In genomic region chr19:60818677-60819076, GRCm38 (mm10) we compare ENCODE assay signal across 21 mouse cellular contexts. TPM values are rescaled to one million over a fixed set of nuclear protein-coding genes. Genes with fewer than 3 reads are reported as not detected.
DNase-seq lines count a peak whose midpoint lies in the region; ATAC-seq and TF ChIP-seq lines count a peak whose summit lies in the region.
"Had no signal": no experiment of that assay in that cellular context is flagged by ENCODE, and none has a peak within 500 bp of the region (broad histone marks: within the 10 kb centered on the region; RNA-seq: fewer than 3 reads in every experiment).

No protein-coding gene starts in this region.

- no peak for TF ChIP-seq CTCF in liver, adult 2 months (IDR thresholded peaks at IDR 0.05; ENCODE audit: low read depth, low read length)
- TF ChIP-seq CTCF in G1E (IDR thresholded peaks at IDR 0.05; ENCODE audit: low read depth, low read length), result no peak
- TF ChIP-seq CTCF in cortical plate, adult 2 months (IDR thresholded peaks at IDR 0.05; ENCODE audit: extremely low read depth, insufficient read depth, low read length), result no peak

- no peaks in the 10 kb centered on the region for H3K9me3 ChIP-seq in G1E (replicated peaks)
- H3K9me3 ChIP-seq in heart, embryonic 11.5 days (replicated peaks; ENCODE audit: control insufficient read depth, low read length), result no peaks in the 10 kb centered on the region
- H3K9me3 ChIP-seq: embryonic facial prominence, embryonic 12.5 days; heart, embryonic 12.5 days; hindbrain, embryonic 15.5 days; intestine, embryonic 15.5 days; limb, embryonic 15.5 days; midbrain, embryonic 13.5 days had no signal

- peak; percentile 33 for DNase-seq in liver, adult 2 months (ENCODE audit: extremely low read depth, low read depth, low spot score)
- DNase-seq in liver (no peak), G1E (ENCODE audit: low spot score) (no peak)
- no peak for DNase-seq in left cerebral cortex, postnatal 4 days
- no peak for DNase-seq in urinary bladder, postnatal 10 days (ENCODE audit: low spot score)
- DNase-seq: cerebellum, adult 9-10 months; gastrocnemius, postnatal 36 days; heart, postnatal 14 days had no signal

- H3K79me2 ChIP-seq in liver, adult 2 months (ENCODE audit: control insufficient read depth, insufficient read depth, low read length), result no peaks in the 10 kb centered on the region; the same call in 1 of the 2 replicates

- no peak overlapping the region for H3K4me3 ChIP-seq in liver, adult 2 months (ENCODE audit: insufficient read depth, low read depth, low read length)
- no peak overlapping the region for H3K4me3 ChIP-seq in G1E (ENCODE audit: low read depth, low read length)
- no peak overlapping the region for H3K4me3 ChIP-seq in cortical plate, adult 2 months (ENCODE audit: insufficient read depth, low read length)
- no peak overlapping the region for H3K4me3 ChIP-seq in heart, embryonic 11.5 days (ENCODE audit: low read depth, low read length)
- H3K4me3 ChIP-seq: embryonic facial prominence, embryonic 12.5 days; erythroblast, embryonic 14.5 days; heart, embryonic 12.5 days; hindbrain, embryonic 15.5 days; intestine, embryonic 15.5 days; limb, embryonic 15.5 days; midbrain, embryonic 13.5 days; myocyte had no signal

- H3K27ac ChIP-seq in liver, adult 2 months (replicated peaks; ENCODE audit: insufficient read depth, low read depth, low read length), result no peak overlapping the region
- peak overlapping the region; percentile 46; the same call in 1 of the 2 replicates for H3K27ac ChIP-seq in cortical plate, adult 2 months (ENCODE audit: insufficient read depth, low read length)
- H3K27ac ChIP-seq in heart, embryonic 11.5 days (ENCODE audit: low read depth, low read length), result no peak overlapping the region
- H3K27ac ChIP-seq: embryonic facial prominence, embryonic 12.5 days; hindbrain, embryonic 15.5 days; intestine, embryonic 15.5 days; limb, embryonic 15.5 days; midbrain, embryonic 13.5 days had no signal

- peaks cover 50% of the 10 kb centered on the region for H3K36me3 ChIP-seq in liver, adult 2 months (ENCODE audit: control insufficient read depth, insufficient read depth, low read length)
- peaks cover 66% of the 10 kb centered on the region for H3K36me3 ChIP-seq in G1E (replicated peaks)
- H3K36me3 ChIP-seq in heart, embryonic 11.5 days (ENCODE audit: control insufficient read depth, insufficient read depth, low read length), result peaks cover 31% of the 10 kb centered on the region

- TF ChIP-seq POLR2A in liver, adult 2 months (IDR thresholded peaks at IDR 0.05; ENCODE audit: extremely low read depth, insufficient read depth, low read length), result no peak
- TF ChIP-seq POLR2A in cortical plate, adult 2 months (IDR thresholded peaks at IDR 0.05; ENCODE audit: extremely low read depth, insufficient read depth, low read length), result no peak

- H3K9ac ChIP-seq in liver, adult 2 months (ENCODE audit: low read depth, low read length), result no peak overlapping the region
- H3K9ac ChIP-seq in heart, embryonic 11.5 days (ENCODE audit: low read depth, low read length), result no peak overlapping the region
- H3K9ac ChIP-seq: embryonic facial prominence, embryonic 12.5 days; heart, embryonic 12.5 days; hindbrain, embryonic 15.5 days; intestine, embryonic 15.5 days; limb, embryonic 15.5 days; midbrain, embryonic 13.5 days had no signal

- WGBS in liver, adult 2 months, result 87% methylated on average over 6 of the region's 6 CpGs
- WGBS in heart, embryonic 11.5 days (ENCODE audit: insufficient replicate concordance), result 89% methylated on average over 6 of the region's 6 CpGs

- peak; percentile 60 for ATAC-seq in G1E (ENCODE audit: extremely low read depth, insufficient number of reproducible peaks, low FRiP score, poor library complexity, severe bottlenecking)
- peak; percentile 99 for ATAC-seq in megakaryocyte progenitor cell, adult 5-6 weeks (replicated peaks; ENCODE audit: poor library complexity)
- ATAC-seq in heart, embryonic 11.5 days (replicated peaks; ENCODE audit: insufficient number of reproducible peaks, low FRiP score, low TSS enrichment), result no peak
- ATAC-seq: forebrain, embryonic 14.5 days; intestine, embryonic 15.5 days; midbrain, embryonic 13.5 days had no signal

- no peak overlapping the region for H3K4me2 ChIP-seq in heart, embryonic 11.5 days
- H3K4me2 ChIP-seq: embryonic facial prominence, embryonic 12.5 days; heart, embryonic 12.5 days; hindbrain, embryonic 15.5 days; intestine, embryonic 15.5 days; limb, embryonic 15.5 days; midbrain, embryonic 13.5 days had no signal

- no peaks in the 10 kb centered on the region for H3K4me1 ChIP-seq in liver, adult 2 months (ENCODE audit: control insufficient read depth, insufficient read depth, low read length)
- H3K4me1 ChIP-seq in G1E (ENCODE audit: insufficient read depth, low read depth, low read length), result 0 out of 2 replicates have a peak, but pooled peaks cover 2% of the 10 kb centered on the region
- H3K4me1 ChIP-seq in cortical plate, adult 2 months (ENCODE audit: control insufficient read depth, insufficient read depth, low read length), result no peaks in the 10 kb centered on the region
- no peaks in the 10 kb centered on the region for H3K4me1 ChIP-seq in heart, embryonic 11.5 days (ENCODE audit: control insufficient read depth, insufficient read depth, low read length)
- H3K4me1 ChIP-seq: embryonic facial prominence, embryonic 12.5 days; heart, embryonic 12.5 days; hindbrain, embryonic 15.5 days; intestine, embryonic 15.5 days; limb, embryonic 15.5 days; midbrain, embryonic 13.5 days had no signal

- intact Hi-C loops in left cerebral cortex, postnatal 4 days (cut with DNase I), result loop anchor here (5.0 kb wide), 1 partner anchor 46 kb away; no protein-coding TSS in a partner anchor

- H3K27me3 ChIP-seq in liver, adult 2 months (ENCODE audit: control insufficient read depth, insufficient read depth, low read length), result no peaks in the 10 kb centered on the region
- H3K27me3 ChIP-seq in G1E (ENCODE audit: insufficient read depth, low read length), result no peaks in the 10 kb centered on the region
- H3K27me3 ChIP-seq in heart, embryonic 11.5 days (ENCODE audit: control insufficient read depth, insufficient read depth, low read length), result no peaks in the 10 kb centered on the region
- H3K27me3 ChIP-seq: CH12.LX; embryonic facial prominence, embryonic 12.5 days; heart, embryonic 12.5 days; hindbrain, embryonic 15.5 days; intestine, embryonic 15.5 days; limb, embryonic 15.5 days; midbrain, embryonic 13.5 days had no signal

RNA-seq across cellular contexts. Expression of gene Fam45a, which starts 7.3 kb away (rescaled TPM):
- 23.8 and 23.9 TPM in 2 replicates for total RNA-seq in liver, adult 2 months (2014; rRNA removed)
- polyA plus RNA-seq in liver, adult 2 months (2012; rRNA removed), result 6.4 and 6.5 TPM in 2 replicates
- total RNA-seq in G1E (2014; fragmentation: Nextera tagmentation), result 74.6 and 90.0 TPM in 2 replicates
- total RNA-seq in G1E (2017), result 26.6 and 29.7 TPM in 2 replicates
- 3.3 and 5.3 TPM in 2 replicates for polyA plus RNA-seq in G1E (2012)
- polyA plus RNA-seq in cortical plate, adult 2 months (2012; rRNA removed), result 44.2 and 46.3 TPM in 2 replicates
- 28.8 and 33.5 TPM in 2 replicates for total RNA-seq in megakaryocyte progenitor cell, adult 5-6 weeks (2015)
- 18.3 and 25.1 TPM in 2 replicates for total RNA-seq in megakaryocyte progenitor cell, adult 5-6 weeks (2017)
- 24.7 and 30.0 TPM in 2 replicates for polyA plus RNA-seq in heart, embryonic 11.5 days (2014; fragmentation: Nextera tagmentation; extraction: Ambion mirVana)
- total RNA-seq in left cerebral cortex, postnatal 4 days (2021), result 10 to 100 TPM; 32.4 to 33.5 TPM

RNA-seq across cellular contexts. Expression of gene Eif3a, which starts 28.2 kb away (rescaled TPM):
- total RNA-seq in liver, adult 2 months (2014; rRNA removed), result 57.9 and 65.8 TPM in 2 replicates
- 16.5 and 17.7 TPM in 2 replicates for polyA plus RNA-seq in liver, adult 2 months (2012; rRNA removed)
- total RNA-seq in G1E (2014; fragmentation: Nextera tagmentation) (415 and 493 TPM in 2 replicates), G1E (2017) (261 and 323 TPM in 2 replicates)
- polyA plus RNA-seq in G1E (2012), result 101 and 135 TPM in 2 replicates
- 58.0 and 60.6 TPM in 2 replicates for polyA plus RNA-seq in cortical plate, adult 2 months (2012; rRNA removed)
- 277 and 314 TPM in 2 replicates for total RNA-seq in megakaryocyte progenitor cell, adult 5-6 weeks (2015)
- total RNA-seq in megakaryocyte progenitor cell, adult 5-6 weeks (2017), result 313 and 434 TPM in 2 replicates
- polyA plus RNA-seq in heart, embryonic 11.5 days (2014; fragmentation: Nextera tagmentation; extraction: Ambion mirVana), result 136 and 149 TPM in 2 replicates
- 100 to 1,000 TPM; 142 to 157 TPM for total RNA-seq in left cerebral cortex, postnatal 4 days (2021)

RNA-seq across cellular contexts. Expression of gene Sfxn4, which starts 42.6 kb away (rescaled TPM):
- total RNA-seq in liver, adult 2 months (2014; rRNA removed), result 0.47 and 0.55 TPM in 2 replicates
- polyA plus RNA-seq in liver, adult 2 months (2012; rRNA removed), result 0.11 TPM in 1 of 2 replicates, not detected in the other
- total RNA-seq in G1E (2014; fragmentation: Nextera tagmentation), result 2.7 and 6.1 TPM in 2 replicates
- total RNA-seq in G1E (2017), result 0.82 and 2.0 TPM in 2 replicates
- polyA plus RNA-seq in G1E (2012), result 0.04 and 0.13 TPM in 2 replicates
- polyA plus RNA-seq in cortical plate, adult 2 months (2012; rRNA removed), result 20.1 and 22.0 TPM in 2 replicates
- 2.6 and 4.3 TPM in 2 replicates for total RNA-seq in megakaryocyte progenitor cell, adult 5-6 weeks (2015)
- total RNA-seq in megakaryocyte progenitor cell, adult 5-6 weeks (2017), result 1.3 and 1.5 TPM in 2 replicates
- 6.9 and 7.3 TPM in 2 replicates for polyA plus RNA-seq in heart, embryonic 11.5 days (2014; fragmentation: Nextera tagmentation; extraction: Ambion mirVana)
- total RNA-seq in left cerebral cortex, postnatal 4 days (2021), result 10 to 100 TPM in 1 of 2 experiments, 1 to 10 TPM in 1; 9.5 to 11.2 TPM

RNA-seq across cellular contexts. Expression of gene Prdx3, which starts 55.7 kb away (rescaled TPM):
- 191 and 199 TPM in 2 replicates for total RNA-seq in liver, adult 2 months (2014; rRNA removed)
- 157 and 170 TPM in 2 replicates for polyA plus RNA-seq in liver, adult 2 months (2012; rRNA removed)
- total RNA-seq in G1E (2014; fragmentation: Nextera tagmentation) (512 and 583 TPM in 2 replicates), G1E (2017) (426 and 446 TPM in 2 replicates)
- polyA plus RNA-seq in G1E (2012), result 15.3 and 17.9 TPM in 2 replicates
- 91.6 and 101 TPM in 2 replicates for polyA plus RNA-seq in cortical plate, adult 2 months (2012; rRNA removed)
- 147 and 165 TPM in 2 replicates for total RNA-seq in megakaryocyte progenitor cell, adult 5-6 weeks (2015)
- 117 and 123 TPM in 2 replicates for total RNA-seq in megakaryocyte progenitor cell, adult 5-6 weeks (2017)
- 205 and 208 TPM in 2 replicates for polyA plus RNA-seq in heart, embryonic 11.5 days (2014; fragmentation: Nextera tagmentation; extraction: Ambion mirVana)
- 10 to 100 TPM; 76.1 to 78.4 TPM for total RNA-seq in left cerebral cortex, postnatal 4 days (2021)
